Mouse (Mus musculus) layer of hippocampus, postnatal 14 days (tissue): ENCODE measurements around the gene Hip1. TPM values are rescaled to one million over a fixed set of nuclear protein-coding genes. Genes with fewer than 3 reads are reported as not detected.
"Not testable (repeated sequence)": the region's sequence is repeated elsewhere in the genome, so short reads cannot be mapped to it uniquely, and the experiment has no call there.

Experiments used
- DNase-seq, 2 experiments: peaks; one replicate each; pipeline ENCODE4 v3.0.0; 2021 to 2022; ENCODE audit warnings: low spot score in 2 of 2, mixed read lengths in 1 of 2
- total RNA-seq, 2 experiments: library from RNA; stranded (reverse); gene quantifications; 2 replicates each; pipeline ENCODE4 v1.2.3; 2021

Gene Hip1
- total RNA-seq, 2 experiments from 2014 or later: 56.1 to 62.6 TPM

GRCm38 (mm10) chr5:135494183-135494910 lies 50.6 kb downstream of the Hip1 start:
- DNase-seq: no peak

- DNase-seq: no peak
These were observed 51.8 kb downstream of the Hip1 start for GRCm38 (mm10) chr5:135493095-135493494.

GRCm38 (mm10) chr5:135492126-135492525 lies 52.8 kb downstream of the Hip1 start:
- DNase-seq: no peak

- DNase-seq: peak in 1 of 2 experiments; percentile 24
These were observed 55.1 kb downstream of the Hip1 start for GRCm38 (mm10) chr5:135489695-135490294.

GRCm38 (mm10) chr5:135488881-135489694 lies 55.8 kb downstream of the Hip1 start:
- DNase-seq: peak; percentile 78 to 79

- DNase-seq: peak; percentile 11 to 22
These were observed 56.6 kb downstream of the Hip1 start for GRCm38 (mm10) chr5:135488222-135488880.

- DNase-seq: no peak
These were observed 59.6 kb downstream of the Hip1 start for GRCm38 (mm10) chr5:135485289-135485688.

GRCm38 (mm10) chr5:135483865-135484264 lies 61.1 kb downstream of the Hip1 start:
- DNase-seq: not testable (repeated sequence)

GRCm38 (mm10) chr5:135478877-135479600 lies 65.9 kb downstream of the Hip1 start:
- DNase-seq: no peak

GRCm38 (mm10) chr5:135476199-135476598 lies 68.7 kb downstream of the Hip1 start:
- no peak for DNase-seq

GRCm38 (mm10) chr5:135472405-135472804 lies 72.5 kb downstream of the Hip1 start:
- DNase-seq: no peak

GRCm38 (mm10) chr5:135471747-135472146 lies 73.2 kb downstream of the Hip1 start:
- DNase-seq: no peak

GRCm38 (mm10) chr5:135468280-135468679 lies 76.6 kb downstream of the Hip1 start:
- no peak for DNase-seq

GRCm38 (mm10) chr5:135465833-135466291 lies 79.1 kb downstream of the Hip1 start:
- peak; percentile 35 to 70 for DNase-seq

- DNase-seq: no peak
These were observed 81.5 kb downstream of the Hip1 start for GRCm38 (mm10) chr5:135463380-135463779.

- no peak for DNase-seq
These were observed 84.1 kb downstream of the Hip1 start for GRCm38 (mm10) chr5:135460833-135461173.

- peak; percentile 55 to 73 for DNase-seq
These were observed 84.6 kb downstream of the Hip1 start for GRCm38 (mm10) chr5:135460152-135460832.

GRCm38 (mm10) chr5:135459486-135459885 lies 85.4 kb downstream of the Hip1 start:
- DNase-seq: no peak

GRCm38 (mm10) chr5:135457961-135458360 lies 87.0 kb downstream of the Hip1 start:
- DNase-seq: no peak

- no peak for DNase-seq
These were observed 88.4 kb downstream of the Hip1 start for GRCm38 (mm10) chr5:135456515-135456914.
